13 mouse cellular contexts compared by ENCODE assay signal in the genomic region with DNA sequence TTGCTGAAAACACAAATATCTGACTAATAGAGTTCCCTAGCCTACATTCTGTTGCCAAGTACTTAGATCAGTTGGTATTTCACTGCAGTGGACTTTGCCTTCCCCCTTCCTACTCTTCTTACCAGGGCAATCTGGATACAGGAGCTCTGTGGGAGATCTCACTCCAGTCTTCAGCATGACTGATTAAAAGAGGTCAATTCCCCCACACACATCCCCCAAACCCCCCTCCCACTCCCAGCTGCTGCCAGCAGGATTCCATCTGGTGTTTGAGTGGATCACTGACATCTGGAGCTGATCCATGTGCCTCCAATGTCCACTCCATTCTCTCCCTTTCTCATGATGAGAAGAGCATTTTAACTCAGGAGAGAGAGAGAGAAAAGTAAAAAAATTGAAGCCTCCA.
DNase-seq lines count a peak whose midpoint lies in the region; ATAC-seq lines count a peak whose summit lies in the region.
"Had no signal": no experiment of that assay in that cellular context is flagged by ENCODE, and none has a peak within 500 bp of the region (broad histone marks: within the 10 kb centered on the region; RNA-seq: fewer than 3 reads in every experiment).

No protein-coding gene starts in this region.

- no peaks in the 10 kb centered on the region for H3K27me3 ChIP-seq in lung, embryonic 16.5 days (ENCODE audit: control insufficient read depth, insufficient read depth, low read depth, low read length)
- H3K27me3 ChIP-seq in kidney, embryonic 16.5 days (ENCODE audit: insufficient read depth, low read length), result no peaks in the 10 kb centered on the region
- H3K27me3 ChIP-seq in neural tube, embryonic 11.5 days (ENCODE audit: control insufficient read depth, insufficient read depth, low read length), result no peaks in the 10 kb centered on the region
- H3K27me3 ChIP-seq: limb, embryonic 15.5 days had no signal

- no peak overlapping the region for H3K27ac ChIP-seq in lung, embryonic 16.5 days (ENCODE audit: low read length)
- H3K27ac ChIP-seq in kidney, embryonic 16.5 days (ENCODE audit: low read length), result no peak overlapping the region
- H3K27ac ChIP-seq in neural tube, embryonic 11.5 days (ENCODE audit: low read depth, low read length), result no peak overlapping the region
- H3K27ac ChIP-seq: gastrocnemius, adult 2 months; limb, embryonic 15.5 days had no signal

- DNase-seq in cerebellum, postnatal 14 days, result peak; percentile 0 to 2
- DNase-seq in lung, postnatal 25 days (ENCODE audit: low spot score), result no peak
- peak; percentile 30 for DNase-seq in neural tube, embryonic 11.5 days (ENCODE audit: low spot score)
- DNase-seq in layer of hippocampus, postnatal 36 days, result no peak
- no peak for DNase-seq in thymus, postnatal 10 days (ENCODE audit: low spot score in 2 of 2)
- DNase-seq: gastrocnemius, adult 2 months; midbrain, embryonic 14.5 days; thymus, postnatal 25 days had no signal

- H3K9me3 ChIP-seq in lung, embryonic 16.5 days (ENCODE audit: control insufficient read depth, low read length), result no peaks in the 10 kb centered on the region
- no peaks in the 10 kb centered on the region for H3K9me3 ChIP-seq in kidney, embryonic 16.5 days (ENCODE audit: low read length)
- H3K9me3 ChIP-seq in neural tube, embryonic 11.5 days (ENCODE audit: control insufficient read depth, low read length), result no peaks in the 10 kb centered on the region
- H3K9me3 ChIP-seq: G1E; limb, embryonic 15.5 days had no signal

- no peak overlapping the region for H3K4me2 ChIP-seq in lung, embryonic 16.5 days (ENCODE audit: low read depth, low read length)
- H3K4me2 ChIP-seq in kidney, embryonic 16.5 days (replicated peaks; ENCODE audit: low read depth, low read length), result no peak overlapping the region
- no peak overlapping the region for H3K4me2 ChIP-seq in neural tube, embryonic 11.5 days (ENCODE audit: low read depth)
- H3K4me2 ChIP-seq: limb, embryonic 15.5 days had no signal

- no peak for ATAC-seq in cerebellum, adult (ENCODE audit: insufficient number of reproducible peaks, low FRiP score, low TSS enrichment)
- peak; percentile 89 for ATAC-seq in lung, embryonic 16.5 days (ENCODE audit: low read depth)
- ATAC-seq in kidney, embryonic 16.5 days (ENCODE audit: low FRiP score, low TSS enrichment), result peak; percentile 57; the same call in 1 of the 2 replicates
- no peak for ATAC-seq in neural tube, embryonic 11.5 days (ENCODE audit: insufficient read depth, low FRiP score, low TSS enrichment)

- H3K4me3 ChIP-seq in lung, embryonic 16.5 days (ENCODE audit: low read length), result no peak overlapping the region
- H3K4me3 ChIP-seq in kidney, embryonic 16.5 days (ENCODE audit: low read length), result no peak overlapping the region
- no peak overlapping the region for H3K4me3 ChIP-seq in neural tube, embryonic 11.5 days (ENCODE audit: low read depth, low read length)
- H3K4me3 ChIP-seq: gastrocnemius, adult 2 months; limb, embryonic 15.5 days had no signal

- H3K9ac ChIP-seq in lung, embryonic 16.5 days (ENCODE audit: low read length), result no peak overlapping the region
- no peak overlapping the region for H3K9ac ChIP-seq in kidney, embryonic 16.5 days (replicated peaks; ENCODE audit: low read length)
- H3K9ac ChIP-seq in neural tube, embryonic 11.5 days (ENCODE audit: low read length), result no peak overlapping the region
- H3K9ac ChIP-seq: limb, embryonic 15.5 days had no signal

- no peaks in the 10 kb centered on the region for H3K4me1 ChIP-seq in lung, embryonic 16.5 days (replicated peaks; ENCODE audit: control insufficient read depth, insufficient read depth, low read length)
- H3K4me1 ChIP-seq in kidney, embryonic 16.5 days (ENCODE audit: insufficient read depth, low read length), result no peaks in the 10 kb centered on the region
- H3K4me1 ChIP-seq in neural tube, embryonic 11.5 days (ENCODE audit: control insufficient read depth, insufficient read depth, low read length), result no peaks in the 10 kb centered on the region
- H3K4me1 ChIP-seq: limb, embryonic 15.5 days had no signal

- H3K36me3 ChIP-seq in lung, embryonic 16.5 days (ENCODE audit: control insufficient read depth, insufficient read depth, low read length), result no peaks in the 10 kb centered on the region
- no peaks in the 10 kb centered on the region for H3K36me3 ChIP-seq in kidney, embryonic 16.5 days (ENCODE audit: insufficient read depth, low read length)
- H3K36me3 ChIP-seq in neural tube, embryonic 11.5 days (ENCODE audit: control insufficient read depth, insufficient read depth, low read length), result no peaks in the 10 kb centered on the region
- H3K36me3 ChIP-seq: G1E; limb, embryonic 15.5 days had no signal

Comparison
In these comparisons a context has a peak if more than half of its experiments do, and no peak if none do; other contexts are left out.
1. DNase-seq: peak in cerebellum, postnatal 14 days (2 of 2) and neural tube, embryonic 11.5 days (single experiment); none in lung, postnatal 25 days (single experiment), layer of hippocampus, postnatal 36 days (0 of 2) and thymus, postnatal 10 days (0 of 2).
2. ATAC-seq: peak in lung, embryonic 16.5 days (single experiment) and kidney, embryonic 16.5 days (single experiment); none in cerebellum, adult (single experiment) and neural tube, embryonic 11.5 days (single experiment).